Mouse (Mus musculus) liver, embryonic 16.5 days (tissue): ENCODE results near the gene Fam187b. TPM values are rescaled to one million over a fixed set of nuclear protein-coding genes. Genes with fewer than 3 reads are reported as not detected.

Source experiments
- ATAC-seq: fragments of 200-750 bp; cut with Nextera tagmentation; 2 replicates; pipeline ENCODE4 v1.8.0; 2017; ENCODE audit warnings: low read depth, mild to moderate bottlenecking, moderate number of reproducible peaks, moderate library complexity
- H3K27ac ChIP-seq: fragments of 300-500 bp; sonication (generic); 2 replicates; pipeline ENCODE4 v1.5.1; 2014; ENCODE audit warnings: mild to moderate bottlenecking, low read length
- H3K27me3 ChIP-seq: fragments of 300-500 bp; sonication (generic); 2 replicates; pipeline ENCODE4 v1.6.1; 2014; ENCODE audit warnings: low read depth, low read length, mixed read lengths; ENCODE audit not compliant: control insufficient read depth, insufficient read depth
- H3K36me3 ChIP-seq: fragments of 300-500 bp; sonication (generic); 2 replicates; pipeline ENCODE4 v1.6.1; 2014; ENCODE audit warnings: mild to moderate bottlenecking; ENCODE audit not compliant: control insufficient read depth, insufficient read depth
- H3K4me1 ChIP-seq: fragments of 300-500 bp; sonication (generic); 2 replicates; pipeline ENCODE4 v1.6.1; 2014; ENCODE audit warnings: low read depth, low read length, mixed read lengths; ENCODE audit not compliant: control insufficient read depth
- H3K4me2 ChIP-seq: fragments of 300-500 bp; sonication (generic); 2 replicates; pipeline ENCODE4 v1.6.1; 2014; ENCODE audit warnings: low read depth, low read length, mixed read lengths
- H3K4me3 ChIP-seq: fragments of 300-500 bp; sonication (generic); 2 replicates; pipeline ENCODE4 v1.5.1; 2014; ENCODE audit warnings: low read depth, mild to moderate bottlenecking, low read length
- H3K9ac ChIP-seq: fragments of 300-500 bp; sonication (generic); 2 replicates; pipeline ENCODE4 v1.6.1; 2014; ENCODE audit warnings: low read depth, low read length
- H3K9me3 ChIP-seq: fragments of 300-500 bp; sonication (generic); replicated peaks from 2 replicates; pipeline ENCODE4 v1.6.1; 2016; ENCODE audit warnings: low read length; ENCODE audit not compliant: control insufficient read depth
- WGBS: fragments of 180-500 bp; shearing (Covaris S2); extraction: QIAGEN DNeasy Blood & Tissue Kit; methylation state at CpG from one replicate; pipeline ENCODE4 v1.1.7; 2014; ENCODE audit not compliant: insufficient replicate concordance; 5-methylcytosine and 5-hydroxymethylcytosine counted together
- polyA plus RNA-seq: library from polyadenylated mRNA; unstranded; fragments of >200 nt; fragmentation: Nextera tagmentation; extraction: Ambion mirVana; gene quantifications from 2 replicates; pipeline ENCODE4 v1.2.1, GENCODE M21; 2015

Gene Fam187b
- polyA plus RNA-seq, 1 experiment from 2014 or later: 3.8 TPM

- peak overlapping the region; percentile 94 for H3K27ac ChIP-seq
- H3K9ac ChIP-seq: peak overlapping the region; percentile 96
- H3K4me1 ChIP-seq: peaks cover 22% of the 10 kb centered on the region
- ATAC-seq: peak; percentile 6; the same call in 1 of the 2 replicates
- no peaks in the 10 kb centered on the region for H3K27me3 ChIP-seq
- WGBS: 0% methylated on average over 32 of the region's 49 CpGs
- H3K4me3 ChIP-seq: peak overlapping the region; percentile 89
- H3K4me2 ChIP-seq: peak overlapping the region; percentile 88
- no peaks in the 10 kb centered on the region for H3K9me3 ChIP-seq
- H3K36me3 ChIP-seq: peaks cover 25% of the 10 kb centered on the region
Observed at GRCm38 (mm10) chr7:30956357-30956751, 17.2 kb upstream of the Fam187b start.

GRCm38 (mm10) chr7:30956756-30957366 is 16.7 kb upstream of the Fam187b start, which contains the start of gene Usf2:
Gene Usf2, minus strand, starts transcription at chr7:30956803.
- Histone ChIP-seq H3K4me1 (peaks cover 22% of the 10 kb centered on the region), H3K9me3 (no peaks in the 10 kb centered on the region), H3K4me3 (peak within 1 kb of the TSS; percentile 89), H3K27me3 (no peaks in the 10 kb centered on the region), H3K27ac (peak within 1 kb of the TSS; percentile 94), H3K4me2 (peak within 1 kb of the TSS; percentile 88), H3K36me3 (peaks cover 24% of the 10 kb centered on the region), H3K9ac (peak within 1 kb of the TSS; percentile 96)
- peak; percentile 30 for ATAC-seq
- WGBS: under 1% methylated on average over 52 of the region's 82 CpGs

GRCm38 (mm10) chr7:30957367-30957783 is 16.2 kb upstream of the Fam187b start:
- Histone ChIP-seq H3K9me3 (no peaks in the 10 kb centered on the region), H3K9ac (peak overlapping the region; percentile 96), H3K4me1 (peaks cover 22% of the 10 kb centered on the region), H3K4me3 (peak overlapping the region; percentile 89), H3K27ac (peak overlapping the region; percentile 94), H3K36me3 (peaks cover 20% of the 10 kb centered on the region), H3K27me3 (no peaks in the 10 kb centered on the region), H3K4me2 (peak overlapping the region; percentile 88)
- ATAC-seq: peak; percentile 73
- under 1% methylated on average over 40 of the region's 43 CpGs for WGBS

GRCm38 (mm10) chr7:30958109-30958865 is 15.3 kb upstream of the Fam187b start:
- H3K4me3 ChIP-seq: peak overlapping the region; percentile 89
- H3K4me1 ChIP-seq: peaks cover 22% of the 10 kb centered on the region
- no peaks in the 10 kb centered on the region for H3K27me3 ChIP-seq
- WGBS: 80% methylated on average over 28 of the region's 28 CpGs
- H3K36me3 ChIP-seq: peaks cover 12% of the 10 kb centered on the region; the same call in 1 of the 2 replicates
- H3K27ac ChIP-seq: no peak overlapping the region
- no peaks in the 10 kb centered on the region for H3K9me3 ChIP-seq
- peak overlapping the region; percentile 88 for H3K4me2 ChIP-seq
- no peak for ATAC-seq
- H3K9ac ChIP-seq: peak overlapping the region; percentile 96

- Histone ChIP-seq H3K4me3 (no peak overlapping the region), H3K9ac (no peak overlapping the region), H3K27ac (no peak overlapping the region), H3K4me1 (peaks cover 25% of the 10 kb centered on the region), H3K27me3 (no peaks in the 10 kb centered on the region), H3K36me3 (peaks cover 7% of the 10 kb centered on the region; the same call in 1 of the 2 replicates), H3K9me3 (no peaks in the 10 kb centered on the region), H3K4me2 (no peak overlapping the region)
- ATAC-seq: no peak
- WGBS: 85% methylated on average over 9 of the region's 9 CpGs
Observed at GRCm38 (mm10) chr7:30958866-30959487, 14.6 kb upstream of the Fam187b start.

- Histone ChIP-seq H3K4me1 (peaks cover 22% of the 10 kb centered on the region), H3K36me3 (no peaks in the 10 kb centered on the region), H3K27me3 (no peaks in the 10 kb centered on the region), H3K4me2 (no peak overlapping the region), H3K27ac (no peak overlapping the region), H3K9ac (no peak overlapping the region), H3K9me3 (no peaks in the 10 kb centered on the region), H3K4me3 (no peak overlapping the region)
- ATAC-seq: no peak
- 80% methylated on average over 6 of the region's 6 CpGs for WGBS
Observed at GRCm38 (mm10) chr7:30959786-30960349, 13.7 kb upstream of the Fam187b start.

GRCm38 (mm10) chr7:30962862-30963261 is 10.7 kb upstream of the Fam187b start:
- H3K27ac ChIP-seq: no peak overlapping the region
- ATAC-seq: no peak
- WGBS: 65% methylated on average over 5 of the region's 5 CpGs

GRCm38 (mm10) chr7:30964366-30964765 is 9.2 kb upstream of the Fam187b start:
- H3K9ac ChIP-seq: no peak overlapping the region
- 81% methylated on average over 7 of the region's 7 CpGs for WGBS
- no peaks in the 10 kb centered on the region for H3K9me3 ChIP-seq
- ATAC-seq: no peak
- no peaks in the 10 kb centered on the region for H3K27me3 ChIP-seq
- H3K27ac ChIP-seq: no peak overlapping the region
- H3K4me3 ChIP-seq: no peak overlapping the region
- H3K4me2 ChIP-seq: no peak overlapping the region
- H3K4me1 ChIP-seq: peaks cover 3% of the 10 kb centered on the region; the same call in 1 of the 2 replicates
- H3K36me3 ChIP-seq: no peaks in the 10 kb centered on the region

More at GRCm38 (mm10) chr7:30962862-30963261, 10.7 kb upstream of the Fam187b start:
- Histone ChIP-seq H3K4me1 (peaks cover 10% of the 10 kb centered on the region), H3K9ac (no peak overlapping the region), H3K27me3 (no peaks in the 10 kb centered on the region), H3K9me3 (no peaks in the 10 kb centered on the region), H3K36me3 (no peaks in the 10 kb centered on the region), H3K4me2 (no peak overlapping the region), H3K4me3 (no peak overlapping the region)
